Mouse (Mus musculus) erythroblast, adult 5-6 weeks (primary cell): Measurements from ENCODE around the gene Ptprq. TPM values are rescaled to one million over a fixed set of nuclear protein-coding genes. Genes with fewer than 3 reads are reported as not detected.

ENCODE experiments used
- ATAC-seq: replicated peaks from 2 replicates; pipeline ENCODE4 v1.8.0; 2016; ENCODE audit warnings: moderate number of reproducible peaks, mild to moderate bottlenecking, moderate TSS enrichment, inconsistent platforms; ENCODE audit not compliant: poor library complexity, low FRiP score, severe bottlenecking
- total RNA-seq, 2 experiments: library from RNA; stranded (forward) in 1 of 2; stranded (reverse) in 1 of 2; fragments of 150-400 nt in 1 of 2; fragments of 200-764, 138-1000 nt in 1 of 2; gene quantifications; 2 replicates each; pipeline versions ENCODE4 v1.2.3 to v1.2.4; 2015 to 2017; ENCODE audit warnings: low replicate concordance in 2 of 2

The Ptprq gene
- total RNA-seq, 2 experiments from 2014 or later, result not detected

DNA sequence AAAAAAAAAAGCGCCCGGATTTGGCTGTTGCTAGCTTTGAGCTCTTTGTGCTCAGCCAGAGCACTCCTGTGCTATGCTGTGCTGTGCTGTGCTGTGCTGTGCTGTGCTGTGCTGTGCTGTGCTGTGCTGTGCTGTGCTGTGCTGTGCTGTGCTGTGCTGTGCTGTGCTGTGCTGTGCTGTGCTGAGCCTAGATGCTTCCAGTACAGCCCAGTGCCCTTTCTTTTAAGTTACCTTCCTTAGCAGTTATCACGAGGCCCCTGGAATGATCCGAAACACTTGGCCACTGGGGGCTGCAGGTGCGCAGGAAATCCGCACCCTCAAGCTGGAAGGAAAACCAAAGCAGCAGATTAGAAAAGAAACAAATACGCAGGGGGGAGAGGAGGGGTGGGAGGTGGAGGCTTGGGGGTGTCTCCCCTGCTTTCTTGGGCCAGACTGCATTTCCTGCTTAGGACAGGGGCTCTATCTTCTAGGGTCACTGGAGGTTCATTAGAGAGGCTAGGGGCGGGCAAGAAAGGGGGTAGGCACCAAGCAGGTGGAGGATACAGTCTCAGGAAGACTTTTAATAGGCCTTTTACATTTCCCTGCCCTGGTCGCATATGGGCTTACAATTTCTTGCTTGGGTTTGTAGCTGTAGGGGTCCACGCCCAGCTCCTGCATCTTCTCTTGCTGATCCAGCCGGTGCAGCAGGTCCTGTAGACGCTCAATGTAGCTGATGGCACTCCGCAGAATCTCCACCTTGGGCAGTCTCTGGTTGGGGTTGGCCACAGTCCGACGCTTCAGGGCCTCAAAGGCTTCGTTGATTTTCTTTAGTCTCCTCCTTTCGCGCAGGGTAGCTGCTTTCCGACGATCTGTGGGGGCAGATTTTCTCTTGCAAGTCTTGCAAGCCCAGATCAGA is 226.0 kb downstream of the Ptprq start:
- no peak for ATAC-seq

- no peak for ATAC-seq
These were observed 226.8 kb downstream of the Ptprq start for GRCm38 (mm10) chr10:107492867-107493579.

DNA sequence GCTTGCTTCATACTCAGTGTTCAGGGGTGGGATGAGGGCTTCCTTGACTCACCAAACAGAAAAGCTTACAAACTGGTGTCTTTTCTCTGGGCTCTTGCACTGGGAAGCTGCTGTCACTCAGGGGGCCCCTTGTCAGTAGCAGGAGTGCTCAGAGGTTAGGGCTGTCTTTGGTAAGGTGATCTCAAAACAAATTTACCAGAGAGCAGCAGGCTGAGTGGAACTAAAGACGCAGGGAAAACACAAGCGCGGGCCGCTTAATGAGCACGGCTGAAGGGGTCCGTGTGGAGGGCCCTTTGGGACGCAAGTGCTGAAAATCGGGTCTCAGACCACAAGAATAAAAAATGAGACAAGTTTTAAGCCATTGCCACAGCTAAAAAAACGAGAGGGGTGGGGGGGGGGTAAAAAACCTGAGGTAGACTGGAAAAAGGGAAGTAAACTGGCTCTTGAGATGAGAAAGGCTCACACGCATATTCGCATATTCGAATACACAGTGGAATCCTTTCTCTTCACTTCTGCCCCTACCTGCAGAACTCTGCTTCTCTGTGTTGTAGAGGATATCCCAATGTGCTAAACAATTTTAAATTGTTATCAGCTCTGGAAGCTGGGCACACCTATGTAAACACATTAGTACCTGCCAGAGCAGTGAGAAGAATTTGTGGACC is 231.1 kb downstream of the Ptprq start:
- ATAC-seq, result no peak

DNA sequence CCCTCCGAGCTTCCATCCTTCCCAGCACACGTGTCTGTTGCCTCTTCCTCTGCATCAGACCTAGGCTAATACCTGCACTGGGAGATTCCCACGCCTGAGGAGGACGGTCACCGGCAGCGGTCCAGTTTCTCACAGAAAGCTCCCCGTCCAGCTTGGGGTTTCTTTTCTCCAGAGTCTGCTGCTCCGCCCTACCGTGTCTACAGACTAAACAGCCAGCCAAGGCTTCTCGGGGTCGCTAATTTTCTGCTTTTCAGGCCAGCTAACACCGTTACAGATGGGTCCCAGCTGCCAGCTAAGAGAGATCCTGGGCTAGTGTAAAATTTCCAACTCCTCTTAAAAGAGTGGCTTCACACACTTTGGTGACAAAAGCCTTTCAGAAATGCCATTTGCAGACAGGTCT is 233.1 kb downstream of the Ptprq start:
- ATAC-seq, result no peak

GRCm38 (mm10) chr10:107485870-107486269 is 234.0 kb downstream of the Ptprq start, which contains the start of gene Myf5:
Myf5 (minus strand) TSS chr10:107486134.
- ATAC-seq, result no peak

- no peak for ATAC-seq
These were observed 235.8 kb downstream of the Ptprq start for GRCm38 (mm10) chr10:107484050-107484449.

GRCm38 (mm10) chr10:107473497-107473896 is 246.4 kb downstream of the Ptprq start:
- no peak for ATAC-seq

- ATAC-seq, result no peak
These were observed 248.1 kb downstream of the Ptprq start for GRCm38 (mm10) chr10:107471712-107472111.

DNA sequence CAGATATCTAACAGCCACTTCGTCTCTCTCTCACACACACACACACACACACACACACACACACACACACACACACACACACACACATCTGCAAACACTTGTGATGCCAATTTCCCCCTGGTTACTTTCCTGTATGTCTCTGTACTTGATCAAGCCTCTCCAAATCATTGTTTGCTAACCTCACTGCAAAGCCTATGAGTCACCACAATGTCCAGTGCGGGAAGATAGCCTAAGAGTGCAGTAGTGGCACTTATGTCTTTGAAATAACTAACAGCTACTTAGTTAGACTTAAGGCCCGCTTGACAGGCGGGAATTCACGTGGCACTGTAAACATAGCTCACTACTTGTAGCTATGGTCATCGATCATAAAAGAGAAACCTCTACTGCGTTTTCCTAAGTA is 252.0 kb downstream of the Ptprq start:
- ATAC-seq, result no peak

Other genes with a start within 250 kb of the Ptprq start
- not detected in 2 replicates for gene Myf5, start 233.9 kb downstream of the Ptprq start, total RNA-seq (2015; ENCODE audit: low replicate concordance)
- gene Myf5, start 233.9 kb downstream of the Ptprq start, total RNA-seq (2017; ENCODE audit: low replicate concordance), result not detected in 2 replicates
- gene Myf6, start 225.3 kb downstream of the Ptprq start, total RNA-seq (2015; ENCODE audit: low replicate concordance), result not detected in 2 replicates
- gene Myf6, start 225.3 kb downstream of the Ptprq start, total RNA-seq (2017; ENCODE audit: low replicate concordance), result not detected in 2 replicates
- gene Otogl, start 192.1 kb upstream of the Ptprq start, total RNA-seq (2015; ENCODE audit: low replicate concordance), result not detected in 2 replicates
- gene Otogl, start 192.1 kb upstream of the Ptprq start, total RNA-seq (2017; ENCODE audit: low replicate concordance), result 0.14 and 0.17 TPM in 2 replicates